Mouse (Mus musculus): ENCODE measurements around the gene Rd3l. TPM values are rescaled to one million over a fixed set of nuclear protein-coding genes. Genes with fewer than 3 reads are reported as not detected.

Rd3l gene
- total RNA-seq (2023), result not detected in 2 replicates

GRCm38 (mm10) chr12:111980887-111981367, at the start of gene Rd3l:
Gene Rd3l (minus strand): TSS chr12:111981317.

DNA sequence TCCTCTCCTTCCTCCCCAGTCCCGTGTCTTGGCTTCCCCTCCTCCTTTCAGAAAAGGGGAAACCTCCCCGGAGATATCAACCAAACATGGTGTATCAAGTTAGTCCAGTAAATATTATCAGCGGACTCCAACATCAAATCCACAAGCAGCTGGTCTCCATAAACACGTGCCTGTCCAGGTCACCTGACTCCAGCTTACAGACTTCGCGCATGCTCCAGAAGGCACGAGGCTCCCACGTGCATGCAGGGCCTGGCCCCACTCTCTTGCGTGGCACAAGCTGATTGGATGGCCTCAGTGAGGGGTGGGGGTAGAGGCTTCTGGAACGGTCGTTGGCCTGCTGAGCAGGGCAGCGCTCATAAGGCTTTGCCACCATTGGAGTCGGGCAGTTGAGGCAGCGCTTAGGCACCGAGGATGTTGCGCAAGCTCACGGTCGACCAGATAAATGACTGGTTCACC, 9.9 kb downstream of the Rd3l start, which contains the start of gene Tdrd9:
Tdrd9 (plus strand) TSS at position 329 of the 456 bp plus-strand sequence.

GRCm38 (mm10) chr12:111966683-111967173, 14.4 kb downstream of the Rd3l start, which contains the start of gene Atp5mpl:
Gene Atp5mpl (minus strand): TSS chr12:111966977.

Other genes starting within 250 kb of the Rd3l start
- 42.7 and 44.9 TPM in 2 replicates for gene Klc1, start 222.5 kb downstream of the Rd3l start, total RNA-seq (2023)
- gene Xrcc3, start 167.4 kb downstream of the Rd3l start, total RNA-seq (2023), result 2.3 and 6.0 TPM in 2 replicates
- 2.7 and 3.9 TPM in 2 replicates for gene Zfyve21, start 167.1 kb downstream of the Rd3l start, total RNA-seq (2023)
- gene Ppp1r13b, start 73.2 kb downstream of the Rd3l start, total RNA-seq (2023), result 1.1 and 1.5 TPM in 2 replicates
- gene Atp5mpl, start 14.3 kb downstream of the Rd3l start, total RNA-seq (2023), result 109 and 127 TPM in 2 replicates
- 0.14 TPM in 1 of 2 replicates, not detected in the other for gene Tdrd9, start 9.8 kb downstream of the Rd3l start, total RNA-seq (2023)
- gene Aspg, start 125.4 kb upstream of the Rd3l start, total RNA-seq (2023), result 0.36 and 1.1 TPM in 2 replicates
- not detected in 2 replicates for gene Kif26a, start 164.9 kb upstream of the Rd3l start, total RNA-seq (2023)

All from neutrophil, adult 65 days (primary cell).